Comparison of ENCODE assay signal across 12 mouse cellular contexts in genomic region chr13:20218126-20218525, GRCm38 (mm10).
"Had no signal": no experiment of that assay in that cellular context is flagged by ENCODE, and none has a peak within 500 bp of the region (broad histone marks: within the 10 kb centered on the region; RNA-seq: fewer than 3 reads in every experiment).

No protein-coding gene starts in this region.

- H3K27me3 ChIP-seq: kidney, embryonic 15.5 days; liver, embryonic 15.5 days; megakaryocyte, embryonic 14.5 days; midbrain, embryonic 15.5 days; neural tube, embryonic 12.5 days had no signal

- DNase-seq: kidney, adult 2 months; kidney, postnatal 14 days had no signal

- H3K4me3 ChIP-seq: kidney, embryonic 15.5 days; left cerebral cortex, adult 2 months; limb, embryonic 10.5 days; liver, embryonic 15.5 days; megakaryocyte, embryonic 14.5 days; midbrain, embryonic 15.5 days; neural tube, embryonic 12.5 days had no signal

- H3K4me1 ChIP-seq: kidney, embryonic 15.5 days; limb, embryonic 10.5 days; liver, embryonic 15.5 days; megakaryocyte, embryonic 14.5 days; midbrain, embryonic 15.5 days; neural tube, embryonic 12.5 days had no signal

- H3K4me2 ChIP-seq: kidney, embryonic 15.5 days; liver, embryonic 11.5 days; liver, embryonic 15.5 days; midbrain, embryonic 11.5 days; midbrain, embryonic 15.5 days; neural tube, embryonic 12.5 days had no signal

- ATAC-seq: midbrain, embryonic 15.5 days had no signal

- H3K36me3 ChIP-seq: kidney, embryonic 15.5 days; limb, embryonic 10.5 days; liver, embryonic 15.5 days; midbrain, embryonic 15.5 days; neural tube, embryonic 12.5 days had no signal

- H3K27ac ChIP-seq: kidney, embryonic 15.5 days; left cerebral cortex, adult 2 months; limb, embryonic 10.5 days; liver, embryonic 15.5 days; macrophage; midbrain, embryonic 15.5 days; neural tube, embryonic 12.5 days had no signal

- H3K9ac ChIP-seq: kidney, embryonic 15.5 days; liver, embryonic 15.5 days; midbrain, embryonic 15.5 days; neural tube, embryonic 12.5 days had no signal

- H3K9me3 ChIP-seq: kidney, embryonic 15.5 days; limb, embryonic 10.5 days; liver, embryonic 15.5 days; midbrain, embryonic 15.5 days; neural tube, embryonic 12.5 days had no signal
